Mouse (Mus musculus) limb, embryonic 11.5 days (tissue): Measurements from ENCODE around the gene Sh2b1. TPM values are rescaled to one million over a fixed set of nuclear protein-coding genes. Genes with fewer than 3 reads are reported as not detected.
A peak's percentile ranks its signal among the peaks of the same experiment; 100 is the strongest.

Experiments
- ATAC-seq: fragments of 200-750 bp; cut with Nextera tagmentation; 2 replicates; pipeline ENCODE4 v1.8.0; 2017; ENCODE audit warnings: low read depth; ENCODE audit not compliant: insufficient number of reproducible peaks, low FRiP score, low TSS enrichment
- DNase-seq: peaks from one replicate; pipeline ENCODE4 v3.0.0-alpha.2; 2015; ENCODE audit warnings: low spot score
- H3K27ac ChIP-seq: fragments of 300-500 bp; sonication (generic); replicated peaks from 2 replicates; pipeline ENCODE4 v1.5.1; 2014; ENCODE audit warnings: low read depth, mild to moderate bottlenecking, low read length
- H3K27me3 ChIP-seq: fragments of 300-500 bp; sonication (generic); 2 replicates; pipeline ENCODE4 v1.6.1; 2014; ENCODE audit warnings: mild to moderate bottlenecking, low read length, mixed read lengths; ENCODE audit not compliant: control insufficient read depth, insufficient read depth
- H3K36me3 ChIP-seq: fragments of 300-500 bp; sonication (generic); 2 replicates; pipeline ENCODE4 v1.6.1; 2014; ENCODE audit warnings: mild to moderate bottlenecking, low read length, moderate library complexity, mixed read lengths; ENCODE audit not compliant: control insufficient read depth, insufficient read depth
- H3K4me1 ChIP-seq: fragments of 300-500 bp; sonication (generic); 2 replicates; pipeline ENCODE4 v1.6.1; 2014; ENCODE audit warnings: low read length, mixed read lengths; ENCODE audit not compliant: control insufficient read depth, insufficient read depth
- H3K4me2 ChIP-seq: fragments of 300-500 bp; sonication (generic); 2 replicates; pipeline ENCODE4 v1.6.1; 2014; ENCODE audit warnings: low read depth, mild to moderate bottlenecking, moderate library complexity; ENCODE audit not compliant: severe bottlenecking
- H3K4me3 ChIP-seq: fragments of 300-500 bp; sonication (generic); 2 replicates; pipeline ENCODE4 v1.5.1; 2014; ENCODE audit warnings: low read depth, low read length
- H3K9ac ChIP-seq: fragments of 300-500 bp; sonication (generic); 2 replicates; pipeline ENCODE4 v1.6.1; 2014; ENCODE audit warnings: mild to moderate bottlenecking, low read length
- H3K9me3 ChIP-seq: fragments of 300-500 bp; sonication (generic); 2 replicates; pipeline ENCODE4 v1.6.1; 2016; ENCODE audit warnings: low read length; ENCODE audit not compliant: control insufficient read depth
- WGBS: fragments of 180-500 bp; shearing (Covaris S2); extraction: QIAGEN DNeasy Blood & Tissue Kit; methylation state at CpG from one replicate; pipeline ENCODE4 v1.1.7; 2014; 5-methylcytosine and 5-hydroxymethylcytosine counted together
- polyA plus RNA-seq: library from polyadenylated mRNA; unstranded; fragments of >200 nt; fragmentation: Nextera tagmentation; extraction: Ambion mirVana; gene quantifications from 2 replicates; pipeline ENCODE4 v1.2.1, GENCODE M21; 2014

Sh2b1 gene
- polyA plus RNA-seq, 1 experiment from 2014 or later = 50.7 TPM

GRCm38 (mm10) chr7:126445104-126445815, 30.0 kb downstream of the Sh2b1 start:
- no peaks in the 10 kb centered on the region for H3K9me3 ChIP-seq
- no peaks in the 10 kb centered on the region for H3K27me3 ChIP-seq
- H3K27ac ChIP-seq = no peak overlapping the region
- no peak overlapping the region for H3K9ac ChIP-seq
- H3K4me2 ChIP-seq = no peak overlapping the region
- no peak for DNase-seq
- ATAC-seq = no peak
- no peak overlapping the region for H3K4me3 ChIP-seq
- peaks cover 7% of the 10 kb centered on the region for H3K36me3 ChIP-seq
- WGBS = 95% methylated on average over 15 of the region's 15 CpGs
- no peaks in the 10 kb centered on the region for H3K4me1 ChIP-seq

GRCm38 (mm10) chr7:126444536-126444935, 30.7 kb downstream of the Sh2b1 start:
- H3K36me3 ChIP-seq = peaks cover 7% of the 10 kb centered on the region
- DNase-seq = no peak
- H3K27ac ChIP-seq = no peak overlapping the region
- no peak overlapping the region for H3K9ac ChIP-seq
- no peaks in the 10 kb centered on the region for H3K27me3 ChIP-seq
- no peaks in the 10 kb centered on the region for H3K9me3 ChIP-seq
- H3K4me3 ChIP-seq = no peak overlapping the region
- H3K4me2 ChIP-seq = no peak overlapping the region
- 95% methylated on average over 9 of the region's 9 CpGs for WGBS
- no peak for ATAC-seq
- H3K4me1 ChIP-seq = no peaks in the 10 kb centered on the region

- no peak for ATAC-seq
- Histone ChIP-seq H3K9ac (no peak overlapping the region), H3K4me2 (no peak overlapping the region), H3K36me3 (peaks cover 7% of the 10 kb centered on the region), H3K27ac (no peak overlapping the region), H3K4me1 (no peaks in the 10 kb centered on the region), H3K9me3 (no peaks in the 10 kb centered on the region), H3K27me3 (no peaks in the 10 kb centered on the region), H3K4me3 (no peak overlapping the region)
- DNase-seq = no peak
- 91% methylated on average over 10 of the region's 10 CpGs for WGBS
Measured at GRCm38 (mm10) chr7:126443997-126444396, 31.2 kb downstream of the Sh2b1 start.

- Histone ChIP-seq H3K36me3 (peaks cover 6% of the 10 kb centered on the region), H3K4me2 (no peak overlapping the region), H3K27me3 (no peaks in the 10 kb centered on the region), H3K9me3 (no peaks in the 10 kb centered on the region), H3K4me3 (no peak overlapping the region), H3K9ac (no peak overlapping the region), H3K27ac (no peak overlapping the region), H3K4me1 (no peaks in the 10 kb centered on the region)
- DNase-seq = no peak
- no peak for ATAC-seq
- 91% methylated on average over 9 of the region's 9 CpGs for WGBS
Measured at GRCm38 (mm10) chr7:126440134-126440533, 35.1 kb downstream of the Sh2b1 start.

GRCm38 (mm10) chr7:126436851-126437250, 38.4 kb downstream of the Sh2b1 start:
- 17% methylated on average over 8 of the region's 8 CpGs for WGBS
- DNase-seq = peak; percentile 81
- Histone ChIP-seq H3K4me3 (no peak overlapping the region), H3K27ac (no peak overlapping the region), H3K27me3 (no peaks in the 10 kb centered on the region), H3K4me2 (no peak overlapping the region), H3K9me3 (no peaks in the 10 kb centered on the region), H3K36me3 (no peaks in the 10 kb centered on the region), H3K9ac (no peak overlapping the region), H3K4me1 (no peaks in the 10 kb centered on the region)
- ATAC-seq = 0 out of 2 replicates have a peak, but pooled peaks have one; percentile 54

GRCm38 (mm10) chr7:126435801-126436200, 39.4 kb downstream of the Sh2b1 start:
- DNase-seq = no peak
- H3K9ac ChIP-seq = no peak overlapping the region
- no peaks in the 10 kb centered on the region for H3K36me3 ChIP-seq
- ATAC-seq = no peak
- no peaks in the 10 kb centered on the region for H3K9me3 ChIP-seq
- no peak overlapping the region for H3K27ac ChIP-seq
- no peak overlapping the region for H3K4me3 ChIP-seq
- no peak overlapping the region for H3K4me2 ChIP-seq
- H3K27me3 ChIP-seq = no peaks in the 10 kb centered on the region
- 87% methylated on average over 3 of the region's 3 CpGs for WGBS
- H3K4me1 ChIP-seq = no peaks in the 10 kb centered on the region

GRCm38 (mm10) chr7:126434726-126435125, 40.5 kb downstream of the Sh2b1 start:
- no peak overlapping the region for H3K4me3 ChIP-seq
- no peak overlapping the region for H3K4me2 ChIP-seq
- H3K27me3 ChIP-seq = no peaks in the 10 kb centered on the region
- no peaks in the 10 kb centered on the region for H3K9me3 ChIP-seq
- 91% methylated on average over 7 of the region's 7 CpGs for WGBS
- no peaks in the 10 kb centered on the region for H3K36me3 ChIP-seq
- peaks cover under 1% of the 10 kb centered on the region for H3K4me1 ChIP-seq
- ATAC-seq (no peak), DNase-seq (no peak)
- H3K9ac ChIP-seq = no peak overlapping the region
- no peak overlapping the region for H3K27ac ChIP-seq

GRCm38 (mm10) chr7:126430167-126430566, 45.1 kb downstream of the Sh2b1 start:
- Histone ChIP-seq H3K4me1 (peaks cover 11% of the 10 kb centered on the region), H3K27ac (no peak overlapping the region), H3K4me2 (no peak overlapping the region), H3K27me3 (no peaks in the 10 kb centered on the region), H3K9ac (no peak overlapping the region), H3K9me3 (no peaks in the 10 kb centered on the region), H3K4me3 (no peak overlapping the region), H3K36me3 (no peaks in the 10 kb centered on the region)
- DNase-seq = no peak
- no peak for ATAC-seq

- Histone ChIP-seq H3K4me1 (peaks cover 11% of the 10 kb centered on the region), H3K4me3 (peak overlapping the region; percentile 74), H3K36me3 (no peaks in the 10 kb centered on the region), H3K27ac (no peak overlapping the region), H3K9ac (peak overlapping the region; percentile 30; the same call in 1 of the 2 replicates), H3K27me3 (no peaks in the 10 kb centered on the region), H3K9me3 (no peaks in the 10 kb centered on the region), H3K4me2 (peak overlapping the region; percentile 73)
- no peak for DNase-seq
- 29% methylated on average over 15 of the region's 15 CpGs for WGBS
- ATAC-seq = 0 out of 2 replicates have a peak, but pooled peaks have one; percentile 6
Measured at GRCm38 (mm10) chr7:126429503-126429898, 45.7 kb downstream of the Sh2b1 start.
